Mouse (Mus musculus): ENCODE results near the gene Zdhhc16. TPM values are rescaled to one million over a fixed set of nuclear protein-coding genes. Genes with fewer than 3 reads are reported as not detected.

Gene Zdhhc16
- polyA plus RNA-seq (2017; shearing (Covaris generic)) = 10 to 100 TPM; 56.1 to 71.6 TPM

GRCm38 (mm10) chr19:41933179-41934086 is at the start of gene Zdhhc16, which contains the start of gene Exosc1:
Gene Zdhhc16 (plus strand): TSS chr19:41933480.
Gene Exosc1 (minus strand): TSS chr19:41933423.

DNA sequence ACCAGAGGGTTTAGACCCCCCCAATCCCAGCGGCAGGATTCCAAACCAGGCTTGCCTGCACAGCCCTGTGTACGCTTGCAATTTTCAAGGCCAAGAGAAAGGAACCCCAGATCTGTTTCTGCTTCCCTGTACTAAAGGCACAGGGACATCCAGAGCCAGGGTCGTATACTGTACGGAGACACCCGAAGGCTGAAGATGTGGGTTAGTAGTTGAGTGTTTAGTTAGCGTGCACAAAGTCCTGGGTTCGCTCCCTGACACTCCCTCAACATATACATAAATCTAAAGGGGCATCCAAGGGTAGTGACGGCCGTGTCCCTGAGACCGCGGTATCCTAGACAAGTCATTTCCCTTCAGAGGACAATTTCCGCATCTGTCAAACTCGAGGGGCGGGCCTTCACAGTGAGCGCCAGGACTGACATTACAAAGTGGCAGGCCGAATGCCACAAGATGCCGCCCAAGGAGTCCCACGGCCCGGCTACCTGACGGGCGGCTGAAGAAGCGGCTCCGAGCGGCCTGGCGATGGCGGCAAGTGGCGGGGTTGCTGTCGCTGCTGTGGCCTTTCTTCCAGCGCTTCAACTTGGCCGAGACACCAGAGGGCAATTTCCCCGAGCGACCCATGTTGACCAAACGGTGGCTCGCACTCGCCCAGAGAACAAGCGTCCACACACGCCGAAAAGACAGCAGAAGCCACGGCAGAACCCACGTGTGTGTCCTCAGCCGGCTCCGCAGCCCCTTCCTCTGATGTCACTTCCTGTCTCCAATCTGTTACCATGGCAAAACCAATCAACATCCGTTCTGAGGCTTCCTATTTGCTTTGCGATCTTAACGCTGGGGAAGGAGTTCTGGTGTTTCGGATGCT is 37.6 kb upstream of the Zdhhc16 start, which contains the start of gene Rrp12:
TSS of gene Rrp12 (minus strand) at position 714 of the 859 bp plus-strand sequence.

GRCm38 (mm10) chr19:41911178-41912073 is 21.9 kb upstream of the Zdhhc16 start, which contains the start of gene Pgam1:
Gene Pgam1 (plus strand): TSS chr19:41911923.

GRCm38 (mm10) chr19:41980819-41981594 is 47.7 kb downstream of the Zdhhc16 start, which contains the start of gene Mms19:
Gene Mms19 (minus strand): TSS chr19:41981157.

GRCm38 (mm10) chr19:41981595-41981927 is 48.3 kb downstream of the Zdhhc16 start, which contains the start of gene Ubtd1:
Gene Ubtd1 (plus strand): TSS chr19:41981763.

Other genes starting within 250 kb of the Zdhhc16 start
- gene Slit1, start 189.8 kb upstream of the Zdhhc16 start, polyA plus RNA-seq (2017; shearing (Covaris generic)) = under 1 TPM; 0.22 to 0.83 TPM
- 1 to 10 TPM; 2.8 to 3.6 TPM for gene Arhgap19, start 131.4 kb upstream of the Zdhhc16 start, polyA plus RNA-seq (2017; shearing (Covaris generic))
- gene Frat1, start 103.5 kb upstream of the Zdhhc16 start, polyA plus RNA-seq (2017; shearing (Covaris generic)) = 1 to 10 TPM; 2.3 to 3.8 TPM
- 10 to 100 TPM; 19.6 to 22.9 TPM for gene Frat2, start 85.3 kb upstream of the Zdhhc16 start, polyA plus RNA-seq (2017; shearing (Covaris generic))
- gene Rrp12, start 37.3 kb upstream of the Zdhhc16 start, polyA plus RNA-seq (2017; shearing (Covaris generic)) = 10 to 100 TPM; 13.5 to 20.8 TPM
- gene Pgam1, start 21.6 kb upstream of the Zdhhc16 start, polyA plus RNA-seq (2017; shearing (Covaris generic)) = 100 to 1,000 TPM; 125 to 133 TPM
- 10 to 100 TPM; 66.3 to 84.4 TPM for gene Exosc1, start 57 bp upstream of the Zdhhc16 start, polyA plus RNA-seq (2017; shearing (Covaris generic))
- gene Mms19, start 47.7 kb downstream of the Zdhhc16 start, polyA plus RNA-seq (2017; shearing (Covaris generic)) = 10 to 100 TPM; 73.3 to 75.2 TPM
- 1 to 10 TPM; 6.4 to 9.0 TPM for gene Ubtd1, start 48.3 kb downstream of the Zdhhc16 start, polyA plus RNA-seq (2017; shearing (Covaris generic))
- under 1 TPM in 1 of 2 experiments, not detected in 1; 0.26 TPM for gene Ankrd2, start 102.5 kb downstream of the Zdhhc16 start, polyA plus RNA-seq (2017; shearing (Covaris generic))
- gene Hoga1, start 112.1 kb downstream of the Zdhhc16 start, polyA plus RNA-seq (2017; shearing (Covaris generic)) = under 1 TPM; 0.36 to 0.37 TPM
- 1 to 10 TPM in 1 of 2 experiments, under 1 TPM in 1; 0.11 to 1.5 TPM for gene 4933411K16Rik, start 118.8 kb downstream of the Zdhhc16 start, polyA plus RNA-seq (2017; shearing (Covaris generic))
- 1 to 10 TPM in 1 of 2 experiments, under 1 TPM in 1; 0.43 to 1.1 TPM for gene Morn4, start 152.9 kb downstream of the Zdhhc16 start, polyA plus RNA-seq (2017; shearing (Covaris generic))
- gene Pi4k2a, start 157.0 kb downstream of the Zdhhc16 start, polyA plus RNA-seq (2017; shearing (Covaris generic)) = 10 to 100 TPM; 32.6 to 35.0 TPM
- gene Avpi1, start 195.6 kb downstream of the Zdhhc16 start, polyA plus RNA-seq (2017; shearing (Covaris generic)) = 10 to 100 TPM in 1 of 2 experiments, 1 to 10 TPM in 1; 5.1 to 10.4 TPM
- 10 to 100 TPM; 41.1 to 49.9 TPM for gene Marveld1, start 213.9 kb downstream of the Zdhhc16 start, polyA plus RNA-seq (2017; shearing (Covaris generic))
- gene Zfyve27, start 230.5 kb downstream of the Zdhhc16 start, polyA plus RNA-seq (2017; shearing (Covaris generic)) = 10 to 100 TPM; 50.9 to 67.9 TPM